Mouse (Mus musculus) liver, embryonic 16.5 days (tissue): ENCODE measurements around the gene Cdh23. TPM values are rescaled to one million over a fixed set of nuclear protein-coding genes. Genes with fewer than 3 reads are reported as not detected.

Source experiments
- ATAC-seq: fragments of 200-750 bp; cut with Nextera tagmentation; 2 replicates; pipeline ENCODE4 v1.8.0; 2017; ENCODE audit warnings: low read depth, mild to moderate bottlenecking, moderate number of reproducible peaks, moderate library complexity
- H3K27ac ChIP-seq: fragments of 300-500 bp; sonication (generic); 2 replicates; pipeline ENCODE4 v1.5.1; 2014; ENCODE audit warnings: mild to moderate bottlenecking, low read length
- H3K27me3 ChIP-seq: fragments of 300-500 bp; sonication (generic); 2 replicates; pipeline ENCODE4 v1.6.1; 2014; ENCODE audit warnings: low read depth, low read length, mixed read lengths; ENCODE audit not compliant: control insufficient read depth, insufficient read depth
- H3K36me3 ChIP-seq: fragments of 300-500 bp; sonication (generic); 2 replicates; pipeline ENCODE4 v1.6.1; 2014; ENCODE audit warnings: mild to moderate bottlenecking; ENCODE audit not compliant: control insufficient read depth, insufficient read depth
- H3K4me1 ChIP-seq: fragments of 300-500 bp; sonication (generic); 2 replicates; pipeline ENCODE4 v1.6.1; 2014; ENCODE audit warnings: low read depth, low read length, mixed read lengths; ENCODE audit not compliant: control insufficient read depth
- H3K4me2 ChIP-seq: fragments of 300-500 bp; sonication (generic); 2 replicates; pipeline ENCODE4 v1.6.1; 2014; ENCODE audit warnings: low read depth, low read length, mixed read lengths
- H3K4me3 ChIP-seq: fragments of 300-500 bp; sonication (generic); 2 replicates; pipeline ENCODE4 v1.5.1; 2014; ENCODE audit warnings: low read depth, mild to moderate bottlenecking, low read length
- H3K9ac ChIP-seq: fragments of 300-500 bp; sonication (generic); 2 replicates; pipeline ENCODE4 v1.6.1; 2014; ENCODE audit warnings: low read depth, low read length
- H3K9me3 ChIP-seq: fragments of 300-500 bp; sonication (generic); replicated peaks from 2 replicates; pipeline ENCODE4 v1.6.1; 2016; ENCODE audit warnings: low read length; ENCODE audit not compliant: control insufficient read depth
- whole genome bisulfite sequencing: fragments of 180-500 bp; shearing (Covaris S2); extraction: QIAGEN DNeasy Blood & Tissue Kit; methylation state at CpG from one replicate; pipeline ENCODE4 v1.1.7; 2014; ENCODE audit not compliant: insufficient replicate concordance; 5-methylcytosine and 5-hydroxymethylcytosine counted together
- polyA plus RNA-seq: library from polyadenylated mRNA; unstranded; fragments of >200 nt; fragmentation: Nextera tagmentation; extraction: Ambion mirVana; gene quantifications from 2 replicates; pipeline ENCODE4 v1.2.1, GENCODE M21; 2015

The Cdh23 gene
- polyA plus RNA-seq, 1 experiment from 2014 or later: 0.65 TPM

DNA sequence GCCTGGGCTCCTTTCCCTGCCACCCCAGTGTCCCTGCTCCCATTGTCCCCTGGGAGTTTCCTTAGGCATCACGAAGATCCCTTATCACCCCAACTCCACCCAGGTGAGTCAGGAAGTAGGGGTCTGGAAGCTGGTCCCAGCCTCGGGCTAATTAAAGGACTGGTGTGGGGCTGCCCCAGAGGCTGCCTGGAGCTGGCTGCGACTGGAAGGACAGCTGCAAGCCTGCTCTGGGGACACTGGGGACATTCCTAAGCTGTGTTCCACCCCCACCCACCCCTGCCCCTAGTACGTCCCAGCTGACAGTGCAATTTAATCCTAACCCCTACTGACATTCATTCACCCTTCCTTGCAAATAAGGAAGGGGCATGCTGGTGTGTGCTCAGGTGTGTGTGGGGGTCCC is 263.6 kb downstream of the Cdh23 start:
- WGBS: 31% methylated on average over 4 of the region's 4 CpGs
- Histone ChIP-seq H3K4me3 (no peak overlapping the region), H3K9ac (no peak overlapping the region), H3K36me3 (no peaks in the 10 kb centered on the region), H3K9me3 (no peaks in the 10 kb centered on the region), H3K27me3 (no peaks in the 10 kb centered on the region), H3K27ac (no peak overlapping the region), H3K4me1 (no peaks in the 10 kb centered on the region), H3K4me2 (no peak overlapping the region)
- no peak for ATAC-seq

DNA sequence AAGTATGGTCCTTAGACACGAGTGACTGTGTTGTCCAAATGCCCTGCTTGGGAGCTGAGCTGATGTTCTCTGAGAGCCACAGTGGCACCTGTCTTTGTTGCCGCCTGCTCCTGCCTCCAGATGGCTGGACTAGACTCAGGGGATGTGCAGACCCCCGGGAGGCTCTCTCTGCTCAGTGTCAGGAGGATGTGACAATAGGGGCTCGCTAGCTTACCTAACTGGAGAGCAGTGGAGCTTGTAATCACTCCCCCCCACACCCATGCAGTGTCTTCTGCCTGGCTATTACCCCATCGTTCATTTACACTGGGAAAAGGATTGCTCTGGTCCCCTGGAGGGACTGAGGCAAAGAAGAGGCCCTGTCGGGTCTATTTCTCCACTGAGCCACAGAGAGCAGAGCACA is 265.7 kb downstream of the Cdh23 start:
- Histone ChIP-seq H3K4me1 (no peaks in the 10 kb centered on the region), H3K9ac (no peak overlapping the region), H3K27ac (no peak overlapping the region), H3K4me3 (no peak overlapping the region), H3K9me3 (no peaks in the 10 kb centered on the region), H3K4me2 (no peak overlapping the region), H3K36me3 (no peaks in the 10 kb centered on the region), H3K27me3 (no peaks in the 10 kb centered on the region)
- ATAC-seq: no peak
- 44% methylated on average over 6 of the region's 6 CpGs for WGBS

DNA sequence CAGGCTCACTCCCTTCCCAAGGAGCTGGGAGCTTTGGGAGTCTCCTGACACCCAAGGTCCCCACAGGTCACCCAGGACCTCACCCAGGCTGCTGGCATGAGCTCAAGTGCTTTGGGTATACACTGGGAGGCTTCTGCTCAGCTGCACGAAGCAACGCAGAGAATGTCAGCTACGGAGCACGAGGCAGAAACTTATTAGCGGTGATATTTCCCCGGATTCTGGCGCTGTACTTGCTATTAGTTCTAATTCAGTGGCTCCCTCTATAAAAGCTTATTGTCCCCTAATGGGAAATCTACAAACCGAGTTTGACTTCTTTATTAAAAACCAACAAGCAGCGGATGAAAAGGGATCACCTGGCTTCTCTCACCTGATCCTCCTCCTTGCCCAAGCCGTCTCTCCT is 266.3 kb downstream of the Cdh23 start:
- no peak for ATAC-seq

DNA sequence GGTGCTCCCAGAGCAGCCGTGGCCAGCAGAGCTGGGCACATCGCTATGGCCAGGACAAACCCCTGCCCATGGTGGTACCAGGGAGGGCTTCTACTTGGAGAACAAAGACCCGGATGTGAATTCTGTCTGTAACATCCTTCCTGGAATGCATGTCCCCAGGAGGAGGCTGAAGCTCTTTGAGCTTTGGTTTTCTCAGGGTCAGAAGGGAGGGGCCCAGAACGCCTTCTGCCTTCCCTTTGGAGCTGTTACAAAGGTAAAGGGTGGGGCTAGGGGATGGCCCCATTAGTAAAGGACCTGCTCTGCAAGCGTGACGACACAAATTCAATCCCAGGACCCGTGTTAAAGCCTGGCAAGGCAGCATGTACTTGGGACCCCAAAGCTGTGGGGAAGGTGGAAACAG is 273.5 kb downstream of the Cdh23 start:
- 55% methylated on average over 7 of the region's 7 CpGs for WGBS
- no peak overlapping the region for H3K4me3 ChIP-seq
- H3K27ac ChIP-seq: no peak overlapping the region
- no peaks in the 10 kb centered on the region for H3K27me3 ChIP-seq
- ATAC-seq: no peak
- H3K4me2 ChIP-seq: no peak overlapping the region
- no peaks in the 10 kb centered on the region for H3K36me3 ChIP-seq
- no peak overlapping the region for H3K9ac ChIP-seq
- no peaks in the 10 kb centered on the region for H3K4me1 ChIP-seq
- H3K9me3 ChIP-seq: no peaks in the 10 kb centered on the region

More for the DNA sequence above, 266.3 kb downstream of the Cdh23 start:
- Histone ChIP-seq H3K9ac (no peak overlapping the region), H3K4me3 (no peak overlapping the region), H3K4me1 (no peaks in the 10 kb centered on the region), H3K27ac (no peak overlapping the region), H3K9me3 (no peaks in the 10 kb centered on the region), H3K4me2 (no peak overlapping the region), H3K36me3 (no peaks in the 10 kb centered on the region), H3K27me3 (no peaks in the 10 kb centered on the region)
- WGBS: 69% methylated on average over 10 of the region's 10 CpGs

DNA sequence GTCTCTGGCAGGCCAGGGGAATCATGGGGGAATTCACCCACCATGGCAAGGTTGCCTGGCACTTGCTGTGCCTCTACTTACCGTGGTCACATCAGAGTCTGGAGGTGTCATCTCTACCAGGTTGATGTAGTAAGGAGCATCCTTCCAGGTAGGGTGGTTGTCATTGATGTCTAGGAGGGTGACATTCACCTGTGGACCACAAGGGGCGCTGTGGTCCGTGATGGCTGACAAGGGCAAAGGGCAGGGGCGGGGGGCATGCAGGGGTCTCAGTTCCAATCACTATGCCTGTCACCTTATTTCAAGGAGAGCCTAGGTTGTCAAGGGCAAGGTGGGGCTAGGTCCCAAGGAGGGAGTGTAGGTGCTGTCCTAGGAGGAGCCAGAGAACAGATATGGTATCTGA is 276.7 kb downstream of the Cdh23 start:
- H3K9me3 ChIP-seq: no peaks in the 10 kb centered on the region
- no peaks in the 10 kb centered on the region for H3K4me1 ChIP-seq
- H3K4me2 ChIP-seq: no peak overlapping the region
- no peaks in the 10 kb centered on the region for H3K27me3 ChIP-seq
- no peak overlapping the region for H3K4me3 ChIP-seq
- ATAC-seq: no peak
- WGBS: 11% methylated on average over 4 of the region's 4 CpGs
- H3K36me3 ChIP-seq: no peaks in the 10 kb centered on the region
- no peak overlapping the region for H3K27ac ChIP-seq
- no peak overlapping the region for H3K9ac ChIP-seq

DNA sequence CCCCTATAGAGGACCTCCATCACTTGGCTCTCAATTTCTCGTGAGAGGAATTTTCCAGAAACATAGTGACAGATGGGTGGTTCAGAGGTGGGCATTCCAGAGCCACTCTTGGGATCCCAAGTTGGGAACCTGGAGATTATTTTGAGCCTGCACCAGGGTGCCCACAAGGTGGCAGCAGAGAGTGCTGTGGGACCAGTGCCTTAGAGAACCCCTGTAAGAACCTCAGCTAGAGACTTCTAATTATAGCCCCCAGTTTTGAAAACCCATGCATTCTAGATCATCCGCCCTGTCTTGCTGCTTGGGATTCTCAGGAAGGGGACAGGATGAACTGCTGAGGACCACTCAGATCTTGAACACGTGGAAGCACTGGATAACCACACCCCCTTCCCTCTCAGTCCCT is 278.2 kb downstream of the Cdh23 start:
- Histone ChIP-seq H3K27me3 (no peaks in the 10 kb centered on the region), H3K27ac (no peak overlapping the region), H3K36me3 (no peaks in the 10 kb centered on the region), H3K9ac (no peak overlapping the region), H3K4me1 (no peaks in the 10 kb centered on the region), H3K4me3 (no peak overlapping the region), H3K9me3 (no peaks in the 10 kb centered on the region), H3K4me2 (no peak overlapping the region)
- ATAC-seq: no peak
- WGBS: 13% methylated on average over 3 of the region's 3 CpGs

DNA sequence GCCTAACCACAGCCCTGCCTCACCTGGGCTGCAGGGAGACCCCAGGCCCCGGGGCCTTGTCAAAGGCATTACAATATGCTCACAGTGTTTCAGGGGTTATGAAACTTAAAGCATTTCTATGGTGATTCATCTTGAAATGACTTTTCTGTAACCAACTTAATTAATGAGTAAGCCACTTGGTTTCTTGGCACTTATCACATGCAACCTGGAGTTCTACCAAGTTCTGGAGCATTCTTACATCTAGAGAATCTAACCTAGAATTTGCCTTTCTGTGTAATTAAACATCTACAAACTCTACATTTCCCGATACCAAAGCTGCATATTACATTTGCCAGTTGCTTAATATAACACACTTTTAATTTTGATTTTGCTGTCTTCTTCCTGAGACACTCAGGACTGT is 279.2 kb downstream of the Cdh23 start:
- H3K4me1 ChIP-seq: no peaks in the 10 kb centered on the region
- no peak for ATAC-seq
- no peak overlapping the region for H3K27ac ChIP-seq
- H3K4me3 ChIP-seq: no peak overlapping the region
- H3K36me3 ChIP-seq: no peaks in the 10 kb centered on the region
- no peak overlapping the region for H3K4me2 ChIP-seq
- H3K27me3 ChIP-seq: no peaks in the 10 kb centered on the region
- 59% methylated on average over 2 of the region's 2 CpGs for WGBS
- no peak overlapping the region for H3K9ac ChIP-seq
- H3K9me3 ChIP-seq: no peaks in the 10 kb centered on the region

DNA sequence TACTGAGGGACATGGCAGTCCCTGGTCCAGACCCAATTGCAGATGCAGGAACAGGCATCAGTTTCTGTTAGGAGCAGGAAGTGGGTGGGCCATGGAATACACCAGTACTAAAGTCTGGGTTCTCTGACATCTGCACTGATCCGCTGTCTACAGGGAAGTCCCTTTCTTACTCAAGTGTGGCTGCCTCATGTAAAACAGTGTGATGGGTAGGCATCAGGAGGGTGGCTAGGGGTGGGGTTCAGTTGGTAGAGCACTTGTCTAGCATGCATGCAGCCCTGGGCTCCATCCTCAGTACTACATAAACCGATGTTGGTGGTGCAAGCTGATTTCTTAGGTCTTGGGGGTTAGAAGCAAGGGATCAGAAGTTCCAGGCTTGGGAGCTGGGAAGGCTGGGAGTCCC is 282.5 kb downstream of the Cdh23 start:
- no peaks in the 10 kb centered on the region for H3K4me1 ChIP-seq
- H3K36me3 ChIP-seq: no peaks in the 10 kb centered on the region
- no peak for ATAC-seq
- no peaks in the 10 kb centered on the region for H3K9me3 ChIP-seq
- no peak overlapping the region for H3K27ac ChIP-seq
- no peak overlapping the region for H3K4me3 ChIP-seq
- H3K9ac ChIP-seq: no peak overlapping the region
- H3K4me2 ChIP-seq: no peak overlapping the region
- 62% methylated on average over 2 of the region's 2 CpGs for WGBS
- H3K27me3 ChIP-seq: no peaks in the 10 kb centered on the region

DNA sequence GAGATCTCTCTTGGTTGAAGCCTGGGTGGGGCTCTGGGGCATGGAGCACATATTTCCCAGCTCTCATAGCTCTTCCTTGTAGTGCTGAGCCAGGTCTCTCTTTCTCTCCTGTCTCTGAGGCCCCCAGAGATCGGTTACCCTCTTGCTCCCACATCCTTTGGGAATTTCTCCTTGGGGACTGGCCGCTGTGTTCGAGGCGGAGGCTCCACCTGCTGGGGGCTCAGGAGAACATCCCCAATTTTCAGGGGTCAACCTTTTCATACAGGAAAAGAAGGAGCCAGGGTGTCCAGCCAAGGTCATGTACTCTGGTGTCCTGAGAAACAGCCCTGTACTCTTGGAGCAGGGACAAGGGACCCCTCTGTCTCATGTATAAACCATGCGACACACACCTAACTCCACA is 284.5 kb downstream of the Cdh23 start:
- Histone ChIP-seq H3K27ac (no peak overlapping the region), H3K4me1 (no peaks in the 10 kb centered on the region), H3K9me3 (no peaks in the 10 kb centered on the region), H3K9ac (no peak overlapping the region), H3K4me3 (no peak overlapping the region), H3K27me3 (no peaks in the 10 kb centered on the region), H3K4me2 (no peak overlapping the region), H3K36me3 (no peaks in the 10 kb centered on the region)
- 27% methylated on average over 5 of the region's 5 CpGs for WGBS
- ATAC-seq: no peak

DNA sequence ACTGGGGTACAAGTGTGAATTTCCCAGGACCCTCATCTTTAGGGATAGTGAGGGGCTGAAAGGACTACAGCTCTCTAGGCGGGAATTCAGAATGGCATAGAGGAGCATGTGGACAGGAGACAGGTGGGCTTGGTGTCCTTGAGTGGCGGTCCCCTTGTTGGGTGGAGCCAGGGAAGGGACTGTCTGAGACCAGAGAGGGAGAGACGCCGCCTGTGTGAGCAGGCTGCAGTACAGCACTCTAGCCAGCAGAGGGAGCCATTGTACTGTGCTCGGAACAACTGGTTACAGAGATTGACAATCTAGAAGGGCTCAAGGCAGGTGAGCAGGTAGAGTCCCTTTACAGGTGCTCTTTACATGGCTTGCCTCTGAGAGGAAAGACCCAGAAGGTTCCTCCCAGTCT is 288.5 kb downstream of the Cdh23 start:
- peak; percentile 7; the same call in 1 of the 2 replicates for ATAC-seq
- H3K4me3 ChIP-seq: no peak overlapping the region
- no peak overlapping the region for H3K4me2 ChIP-seq
- H3K9ac ChIP-seq: no peak overlapping the region
- H3K9me3 ChIP-seq: no peaks in the 10 kb centered on the region
- H3K27me3 ChIP-seq: no peaks in the 10 kb centered on the region
- no peaks in the 10 kb centered on the region for H3K36me3 ChIP-seq
- no peaks in the 10 kb centered on the region for H3K4me1 ChIP-seq
- WGBS: 3% methylated on average over 5 of the region's 5 CpGs
- H3K27ac ChIP-seq: no peak overlapping the region
